Mouse (Mus musculus): ENCODE measurements around the gene Bmpr2. TPM values are rescaled to one million over a fixed set of nuclear protein-coding genes. Genes with fewer than 3 reads are reported as not detected.
A peak's percentile ranks its signal among the peaks of the same experiment; 100 is the strongest.

Gene Bmpr2
- polyA plus RNA-seq (2014; fragmentation: Nextera tagmentation; extraction: Ambion mirVana), result 11.6 and 11.9 TPM in 2 replicates

DNA sequence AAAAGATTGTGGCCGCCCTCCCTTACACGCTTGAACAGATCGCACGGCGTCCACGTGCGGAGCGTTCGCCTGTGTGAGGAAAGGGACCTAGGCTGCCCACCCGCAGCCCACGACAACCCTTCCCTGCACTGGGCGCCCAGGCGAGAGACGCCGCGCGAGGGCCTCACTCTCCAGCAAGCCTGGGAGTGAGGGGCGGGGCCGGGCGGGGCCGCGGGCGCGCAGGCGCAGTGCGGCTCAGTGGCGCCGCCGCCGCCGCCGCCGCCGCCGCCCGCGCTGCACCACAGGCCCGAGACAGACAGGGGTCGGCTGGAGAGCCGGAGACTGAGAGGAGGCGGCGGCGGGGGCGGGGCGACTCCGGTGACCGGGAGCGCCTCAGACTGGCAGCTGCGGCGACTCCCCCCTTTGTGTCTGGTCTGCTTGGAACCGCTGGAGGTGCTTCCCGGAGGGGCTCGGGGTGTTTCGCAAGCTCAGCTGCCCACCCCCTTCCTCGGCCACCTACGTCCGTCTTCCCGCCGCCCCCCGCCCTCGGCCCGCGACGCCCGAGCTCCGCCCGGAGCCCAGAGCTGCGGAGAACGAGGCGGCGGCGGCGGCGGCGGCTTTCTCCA is at the start of gene Bmpr2:
Gene Bmpr2, plus strand, starts transcription at position 237 of the 605 bp plus-strand sequence.
- H3K4me3 ChIP-seq (ENCODE audit: low read depth, low read length), result peak within 1 kb of the TSS; percentile 94
- DNase-seq (ENCODE audit: low spot score) (peak; percentile 90), ATAC-seq (replicated peaks; ENCODE audit: insufficient number of reproducible peaks, low FRiP score, low TSS enrichment, low read depth) (peak; percentile 96)
- peak within 1 kb of the TSS; percentile 93 for H3K9ac ChIP-seq (replicated peaks; ENCODE audit: low read length)
- H3K36me3 ChIP-seq (replicated peaks; ENCODE audit: control insufficient read depth, insufficient read depth, low read depth, low read length), result no peaks in the 10 kb centered on the region
- H3K9me3 ChIP-seq (replicated peaks; ENCODE audit: control insufficient read depth, low read length), result no peaks in the 10 kb centered on the region
- no peaks in the 10 kb centered on the region for H3K4me1 ChIP-seq (ENCODE audit: control insufficient read depth, insufficient read depth, low read length)
- no peaks in the 10 kb centered on the region for H3K27me3 ChIP-seq (ENCODE audit: control insufficient read depth, insufficient read depth, low read length)
- under 1% methylated on average over 54 of the region's 75 CpGs for WGBS
- H3K4me2 ChIP-seq (ENCODE audit: low read depth, low read length), result peak within 1 kb of the TSS; percentile 83
- peak within 1 kb of the TSS; percentile 98 for H3K27ac ChIP-seq (replicated peaks; ENCODE audit: low read depth, low read length)

DNA sequence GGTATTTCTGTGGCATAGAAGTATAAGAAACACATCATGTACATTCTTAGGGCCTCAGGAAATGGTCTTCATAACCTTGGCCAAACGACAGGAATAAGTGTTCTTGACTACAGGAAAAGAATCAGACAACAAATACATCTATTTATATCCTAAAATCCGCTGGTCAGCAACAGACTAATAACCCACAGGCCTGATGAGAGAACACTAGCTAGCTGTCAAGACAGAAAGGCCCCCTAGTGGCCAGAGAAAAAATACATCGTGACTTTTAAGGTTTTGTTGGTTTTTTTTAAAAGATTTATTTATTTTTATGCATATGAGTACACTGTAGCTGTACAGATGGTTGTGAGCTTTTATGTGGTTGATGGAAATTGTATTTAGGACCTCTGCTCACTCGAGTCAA is 43.3 kb upstream of the Bmpr2 start:
- ATAC-seq (replicated peaks; ENCODE audit: insufficient number of reproducible peaks, low FRiP score, low TSS enrichment, low read depth) (no peak), DNase-seq (ENCODE audit: low spot score) (peak; percentile 77)
- no peak overlapping the region for H3K4me3 ChIP-seq (ENCODE audit: low read depth, low read length)
- H3K36me3 ChIP-seq (replicated peaks; ENCODE audit: control insufficient read depth, insufficient read depth, low read depth, low read length), result no peaks in the 10 kb centered on the region; the same call in 1 of the 2 replicates
- H3K27me3 ChIP-seq (ENCODE audit: control insufficient read depth, insufficient read depth, low read length), result no peaks in the 10 kb centered on the region
- no peak overlapping the region for H3K4me2 ChIP-seq (ENCODE audit: low read depth, low read length)
- H3K9me3 ChIP-seq (replicated peaks; ENCODE audit: control insufficient read depth, low read length), result no peaks in the 10 kb centered on the region
- no peak overlapping the region for H3K9ac ChIP-seq (replicated peaks; ENCODE audit: low read length)
- 46% methylated on average over 4 of the region's 4 CpGs for WGBS
- no peak overlapping the region for H3K27ac ChIP-seq (replicated peaks; ENCODE audit: low read depth, low read length)
- H3K4me1 ChIP-seq (ENCODE audit: control insufficient read depth, insufficient read depth, low read length), result no peaks in the 10 kb centered on the region

DNA sequence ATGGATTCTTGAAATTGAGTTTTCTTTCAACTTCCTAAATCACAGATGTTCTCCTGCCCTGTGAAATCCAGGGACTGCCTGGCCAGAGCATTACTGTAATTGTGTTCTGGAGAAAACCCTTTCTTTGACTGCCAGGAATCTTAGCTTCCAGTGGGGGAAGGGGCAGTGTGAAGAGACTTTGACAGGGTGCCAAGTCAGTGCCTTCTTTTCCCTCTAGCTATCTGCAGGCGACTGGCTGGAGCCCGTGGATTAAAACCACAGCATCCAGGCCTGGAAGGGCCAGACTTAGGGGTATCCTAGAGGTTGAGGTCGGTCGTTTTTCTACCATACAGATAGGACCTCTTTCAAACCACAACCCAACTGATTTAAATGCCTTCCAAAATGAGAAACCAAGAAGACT is 37.5 kb upstream of the Bmpr2 start:
- WGBS, result 72% methylated on average over 4 of the region's 4 CpGs
- H3K9ac ChIP-seq (replicated peaks; ENCODE audit: low read length), result no peak overlapping the region
- H3K27me3 ChIP-seq (ENCODE audit: control insufficient read depth, insufficient read depth, low read length), result no peaks in the 10 kb centered on the region
- H3K27ac ChIP-seq (replicated peaks; ENCODE audit: low read depth, low read length), result no peak overlapping the region
- no peak overlapping the region for H3K4me2 ChIP-seq (ENCODE audit: low read depth, low read length)
- no peak for ATAC-seq (replicated peaks; ENCODE audit: insufficient number of reproducible peaks, low FRiP score, low TSS enrichment, low read depth)
- DNase-seq (ENCODE audit: low spot score), result no peak
- no peaks in the 10 kb centered on the region for H3K9me3 ChIP-seq (replicated peaks; ENCODE audit: control insufficient read depth, low read length)
- H3K36me3 ChIP-seq (replicated peaks; ENCODE audit: control insufficient read depth, insufficient read depth, low read depth, low read length), result no peaks in the 10 kb centered on the region
- H3K4me3 ChIP-seq (ENCODE audit: low read depth, low read length), result no peak overlapping the region
- no peaks in the 10 kb centered on the region for H3K4me1 ChIP-seq (ENCODE audit: control insufficient read depth, insufficient read depth, low read length)

DNA sequence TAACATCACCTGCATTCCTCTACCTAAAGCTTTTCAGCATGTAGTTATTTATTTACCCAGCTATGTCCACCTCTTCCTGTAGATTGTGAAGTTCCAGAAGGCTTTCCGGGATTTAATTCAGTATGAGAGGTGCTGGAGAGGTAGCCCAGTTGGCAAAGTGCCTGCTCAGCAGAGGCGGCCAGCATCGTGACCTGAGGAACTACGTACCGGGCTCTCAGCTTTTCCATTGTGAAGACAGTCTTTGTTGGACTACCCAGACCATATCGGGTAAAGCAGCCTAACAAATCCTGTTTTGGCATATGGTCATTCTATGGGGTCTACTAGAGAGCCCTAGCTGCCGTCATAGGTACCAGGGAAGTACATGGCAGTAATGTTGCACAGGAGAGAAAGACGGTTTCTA is 33.1 kb upstream of the Bmpr2 start:
- WGBS, result 91% methylated on average over 8 of the region's 8 CpGs
- ATAC-seq (replicated peaks; ENCODE audit: insufficient number of reproducible peaks, low FRiP score, low TSS enrichment, low read depth), result no peak

DNA sequence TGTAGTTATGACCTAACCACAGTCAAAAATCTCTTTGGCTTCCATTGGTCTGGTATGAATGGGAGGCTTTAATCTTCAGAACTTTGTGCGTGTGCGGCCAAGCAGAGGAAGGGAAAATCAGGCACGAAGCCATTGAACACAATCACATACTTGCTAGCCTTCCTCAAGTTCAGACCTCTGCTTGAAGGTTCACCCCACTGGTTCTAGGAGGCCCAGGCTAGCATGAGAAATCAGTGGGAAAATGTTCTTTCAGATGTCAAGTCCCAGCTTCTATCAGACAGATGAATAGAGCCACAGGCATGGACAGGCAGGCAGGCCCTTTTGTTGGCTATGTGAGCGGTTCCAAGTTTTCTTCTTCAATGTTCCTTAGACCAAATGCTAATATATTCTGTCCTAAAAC is 32.5 kb upstream of the Bmpr2 start:
- Histone ChIP-seq H3K27me3 (ENCODE audit: control insufficient read depth, insufficient read depth, low read length) (no peaks in the 10 kb centered on the region), H3K4me2 (ENCODE audit: low read depth, low read length) (no peak overlapping the region), H3K9me3 (replicated peaks; ENCODE audit: control insufficient read depth, low read length) (no peaks in the 10 kb centered on the region), H3K4me1 (ENCODE audit: control insufficient read depth, insufficient read depth, low read length) (no peaks in the 10 kb centered on the region), H3K36me3 (replicated peaks; ENCODE audit: control insufficient read depth, insufficient read depth, low read depth, low read length) (no peaks in the 10 kb centered on the region), H3K9ac (replicated peaks; ENCODE audit: low read length) (no peak overlapping the region), H3K4me3 (ENCODE audit: low read depth, low read length) (no peak overlapping the region), H3K27ac (replicated peaks; ENCODE audit: low read depth, low read length) (no peak overlapping the region)
- no peak for ATAC-seq (replicated peaks; ENCODE audit: insufficient number of reproducible peaks, low FRiP score, low TSS enrichment, low read depth)
- WGBS, result 87% methylated on average over 4 of the region's 4 CpGs
- no peak for DNase-seq (ENCODE audit: low spot score)

More for the DNA sequence above, 33.1 kb upstream of the Bmpr2 start:
- no peak overlapping the region for H3K9ac ChIP-seq (replicated peaks; ENCODE audit: low read length)
- H3K4me1 ChIP-seq (ENCODE audit: control insufficient read depth, insufficient read depth, low read length), result no peaks in the 10 kb centered on the region
- no peaks in the 10 kb centered on the region for H3K9me3 ChIP-seq (replicated peaks; ENCODE audit: control insufficient read depth, low read length)
- H3K36me3 ChIP-seq (replicated peaks; ENCODE audit: control insufficient read depth, insufficient read depth, low read depth, low read length), result no peaks in the 10 kb centered on the region
- no peak for DNase-seq (ENCODE audit: low spot score)
- no peaks in the 10 kb centered on the region for H3K27me3 ChIP-seq (ENCODE audit: control insufficient read depth, insufficient read depth, low read length)
- H3K4me2 ChIP-seq (ENCODE audit: low read depth, low read length), result no peak overlapping the region
- H3K27ac ChIP-seq (replicated peaks; ENCODE audit: low read depth, low read length), result no peak overlapping the region
- no peak overlapping the region for H3K4me3 ChIP-seq (ENCODE audit: low read depth, low read length)

DNA sequence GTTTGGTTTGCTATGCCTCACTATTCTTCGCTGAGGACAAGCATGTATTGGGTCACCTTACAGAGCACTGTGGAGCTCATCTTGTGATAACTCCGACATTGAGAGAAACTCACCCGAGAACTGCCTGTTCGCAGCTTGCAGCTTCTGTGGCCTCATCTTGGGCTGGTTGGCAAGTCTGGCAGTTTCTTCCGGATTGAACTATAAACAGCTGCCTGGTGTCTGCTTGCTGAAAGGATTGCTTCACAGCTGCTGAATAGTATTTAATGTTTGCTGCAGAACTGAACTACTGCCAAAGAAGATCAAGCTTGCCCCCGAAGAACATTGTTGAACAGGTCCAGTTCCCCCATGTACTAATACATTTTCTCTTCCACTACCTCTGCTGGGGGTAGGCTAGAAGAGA is 29.1 kb upstream of the Bmpr2 start:
- H3K9me3 ChIP-seq (replicated peaks; ENCODE audit: control insufficient read depth, low read length), result no peaks in the 10 kb centered on the region

DNA sequence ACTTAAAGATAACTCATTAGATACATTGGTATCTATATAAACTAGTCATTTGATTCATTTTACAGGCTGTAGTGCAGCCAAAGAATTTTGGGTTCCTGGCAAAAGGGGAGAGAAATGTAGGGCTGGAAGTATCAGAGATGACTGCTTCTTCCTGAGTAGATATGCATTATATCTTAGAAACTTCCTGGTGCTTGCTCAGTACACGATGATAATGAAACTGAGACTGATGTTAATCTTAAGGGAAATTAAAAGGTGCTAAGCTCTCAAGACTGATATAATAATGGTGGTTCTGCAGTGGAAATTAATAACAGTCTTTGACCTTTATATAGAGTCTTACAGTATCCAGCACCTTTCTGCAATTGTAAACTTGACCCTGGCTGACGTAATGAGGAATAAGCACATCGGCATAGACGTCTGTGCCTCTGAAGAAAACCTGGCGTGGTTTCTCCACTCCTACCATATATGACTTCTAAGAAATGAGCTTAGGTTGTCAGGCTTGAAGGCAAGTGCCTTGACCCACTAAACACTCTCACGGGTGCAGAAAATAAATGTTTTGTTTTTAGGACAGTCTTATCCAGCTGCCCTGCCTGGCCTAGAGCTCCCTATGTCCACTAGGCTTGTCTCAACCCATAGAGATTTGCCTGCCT is 24.3 kb upstream of the Bmpr2 start:
- no peak overlapping the region for H3K27ac ChIP-seq (replicated peaks; ENCODE audit: low read depth, low read length)
- H3K9me3 ChIP-seq (replicated peaks; ENCODE audit: control insufficient read depth, low read length), result no peaks in the 10 kb centered on the region
- no peak overlapping the region for H3K4me2 ChIP-seq (ENCODE audit: low read depth, low read length)
- H3K36me3 ChIP-seq (replicated peaks; ENCODE audit: control insufficient read depth, insufficient read depth, low read depth, low read length), result no peaks in the 10 kb centered on the region
- H3K27me3 ChIP-seq (ENCODE audit: control insufficient read depth, insufficient read depth, low read length), result no peaks in the 10 kb centered on the region
- ATAC-seq (replicated peaks; ENCODE audit: insufficient number of reproducible peaks, low FRiP score, low TSS enrichment, low read depth) (no peak), DNase-seq (ENCODE audit: low spot score) (no peak)
- H3K9ac ChIP-seq (replicated peaks; ENCODE audit: low read length), result no peak overlapping the region
- no peaks in the 10 kb centered on the region for H3K4me1 ChIP-seq (ENCODE audit: control insufficient read depth, insufficient read depth, low read length)
- no peak overlapping the region for H3K4me3 ChIP-seq (ENCODE audit: low read depth, low read length)
- WGBS, result 82% methylated on average over 6 of the region's 6 CpGs

More for the DNA sequence above, 29.1 kb upstream of the Bmpr2 start:
- no peak for ATAC-seq (replicated peaks; ENCODE audit: insufficient number of reproducible peaks, low FRiP score, low TSS enrichment, low read depth)
- Histone ChIP-seq H3K27me3 (ENCODE audit: control insufficient read depth, insufficient read depth, low read length) (no peaks in the 10 kb centered on the region), H3K9ac (replicated peaks; ENCODE audit: low read length) (no peak overlapping the region), H3K4me1 (ENCODE audit: control insufficient read depth, insufficient read depth, low read length) (no peaks in the 10 kb centered on the region), H3K36me3 (replicated peaks; ENCODE audit: control insufficient read depth, insufficient read depth, low read depth, low read length) (no peaks in the 10 kb centered on the region), H3K4me3 (ENCODE audit: low read depth, low read length) (no peak overlapping the region), H3K4me2 (ENCODE audit: low read depth, low read length) (no peak overlapping the region), H3K27ac (replicated peaks; ENCODE audit: low read depth, low read length) (no peak overlapping the region)
- WGBS, result 81% methylated on average over 6 of the region's 6 CpGs
- DNase-seq (ENCODE audit: low spot score), result no peak

DNA sequence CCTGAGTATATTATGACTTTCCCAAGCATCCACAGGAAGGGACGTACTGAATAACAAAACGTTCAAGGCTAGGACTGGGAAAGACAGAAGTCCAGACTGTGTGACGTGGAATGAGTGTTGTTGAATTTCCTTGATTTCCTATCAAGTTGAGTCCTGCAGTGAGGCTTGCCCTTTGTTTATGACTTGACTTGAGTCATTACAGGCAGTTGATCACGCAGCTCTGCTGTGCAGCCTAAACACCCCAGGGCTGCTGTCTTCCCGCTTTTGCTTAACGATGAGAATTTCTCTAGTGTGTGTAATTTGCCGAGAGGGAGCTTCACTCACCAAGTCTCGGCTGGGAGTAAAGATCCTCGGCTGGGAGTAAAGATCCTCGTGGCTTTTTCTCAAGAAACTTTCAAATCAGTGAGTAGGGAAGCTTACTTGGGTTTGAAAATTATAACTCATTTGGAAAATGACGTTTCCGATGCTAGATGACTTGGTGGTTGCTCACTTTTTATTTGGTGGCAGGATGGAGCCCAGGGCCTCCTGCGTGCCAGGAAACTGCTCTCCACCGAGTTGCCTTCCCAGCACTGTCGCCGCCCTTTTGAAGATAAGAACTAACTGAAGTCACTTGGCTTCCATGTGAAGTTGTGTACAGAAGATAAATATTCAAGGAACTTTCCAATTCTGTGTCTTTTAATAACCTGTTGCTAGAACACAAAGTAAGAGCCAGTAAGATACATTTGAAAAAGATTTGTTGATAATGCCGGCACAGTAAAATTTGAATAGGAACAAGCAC is 23.4 kb upstream of the Bmpr2 start:
- no peak overlapping the region for H3K9ac ChIP-seq (replicated peaks; ENCODE audit: low read length)
- H3K9me3 ChIP-seq (replicated peaks; ENCODE audit: control insufficient read depth, low read length), result no peaks in the 10 kb centered on the region
- no peaks in the 10 kb centered on the region for H3K4me1 ChIP-seq (ENCODE audit: control insufficient read depth, insufficient read depth, low read length)
- DNase-seq (ENCODE audit: low spot score) (no peak), ATAC-seq (replicated peaks; ENCODE audit: insufficient number of reproducible peaks, low FRiP score, low TSS enrichment, low read depth) (no peak)
- no peak overlapping the region for H3K4me3 ChIP-seq (ENCODE audit: low read depth, low read length)
- H3K27ac ChIP-seq (replicated peaks; ENCODE audit: low read depth, low read length), result no peak overlapping the region
- no peaks in the 10 kb centered on the region for H3K27me3 ChIP-seq (ENCODE audit: control insufficient read depth, insufficient read depth, low read length)
- H3K4me2 ChIP-seq (ENCODE audit: low read depth, low read length), result no peak overlapping the region
- no peaks in the 10 kb centered on the region for H3K36me3 ChIP-seq (replicated peaks; ENCODE audit: control insufficient read depth, insufficient read depth, low read depth, low read length)
- 74% methylated on average over 17 of the region's 17 CpGs for WGBS

Data from embryonic facial prominence, embryonic 11.5 days (tissue).